Mouse (Mus musculus): Measurements from ENCODE around the gene Vmn1r36.
"Not testable (repeated sequence)": the region's sequence is repeated elsewhere in the genome, so short reads cannot be mapped to it uniquely, and the experiment has no call there.

Gene Vmn1r36

GRCm38 (mm10) chr6:66719068-66719467 lies at the start of gene Vmn1r36:
Vmn1r36 (minus strand) TSS chr6:66719168.
- DNase-seq: not testable (repeated sequence)

DNA sequence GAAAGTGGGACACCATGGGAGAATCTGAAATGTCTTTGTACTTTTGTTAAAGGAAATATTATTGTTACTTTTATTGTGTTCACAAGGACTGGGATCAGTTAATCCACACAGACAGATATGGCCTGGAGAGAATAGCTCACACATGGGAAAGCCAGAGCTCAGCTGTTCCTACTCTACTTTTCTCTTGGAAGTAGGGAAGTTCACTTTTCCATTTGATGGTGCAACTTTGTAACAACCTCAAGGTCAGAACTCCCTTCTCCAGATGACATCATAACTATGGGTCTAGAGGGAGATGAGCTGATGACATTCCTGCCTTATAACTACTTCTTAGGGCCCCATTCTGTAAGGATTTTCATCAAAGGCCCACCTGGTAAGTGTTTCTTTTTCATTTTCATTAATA lies 10.1 kb upstream of the Vmn1r36 start, which contains the start of gene Vmn1r37:
Gene Vmn1r37, plus strand, starts transcription at position 301 of the 400 bp plus-strand sequence.
- DNase-seq: not testable (repeated sequence)

- DNase-seq: no peak
Measured at GRCm38 (mm10) chr6:66713854-66714253, 5.1 kb downstream of the Vmn1r36 start.

DNA sequence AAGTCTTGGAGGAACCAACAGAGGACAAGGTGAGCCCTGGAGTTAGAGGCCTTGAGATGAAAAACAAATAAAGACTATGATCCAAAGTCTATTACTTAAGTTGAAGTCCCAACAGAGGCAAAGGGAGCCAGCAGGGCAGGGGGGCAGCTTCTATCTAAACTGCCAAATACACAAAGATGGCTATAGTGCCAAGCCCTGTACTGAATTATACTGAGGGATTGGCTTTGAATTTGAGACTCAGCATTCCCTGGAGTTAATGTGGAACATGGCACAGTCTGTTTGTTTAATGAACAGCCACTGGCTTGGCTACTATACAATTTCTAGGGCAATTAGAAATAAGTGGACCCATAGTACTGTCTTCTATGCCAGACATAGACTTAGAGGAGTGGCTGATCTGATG lies 10.1 kb downstream of the Vmn1r36 start:
- DNase-seq: no peak

- DNase-seq: no peak
Measured at GRCm38 (mm10) chr6:66685806-66686205, 33.2 kb downstream of the Vmn1r36 start, which contains the start of gene Vmn1r35. Vmn1r35 (minus strand) TSS chr6:66685906.

Data from thymus, postnatal 36 days (tissue).